Mouse (Mus musculus): ENCODE measurements around the gene Gm21985.

Gene Gm21985

GRCm38 (mm10) chr2:112332051-112332898 lies 66.2 kb downstream of the Gm21985 start:
- DNase-seq (ENCODE audit: low spot score in 2 of 2) = no peak

DNA sequence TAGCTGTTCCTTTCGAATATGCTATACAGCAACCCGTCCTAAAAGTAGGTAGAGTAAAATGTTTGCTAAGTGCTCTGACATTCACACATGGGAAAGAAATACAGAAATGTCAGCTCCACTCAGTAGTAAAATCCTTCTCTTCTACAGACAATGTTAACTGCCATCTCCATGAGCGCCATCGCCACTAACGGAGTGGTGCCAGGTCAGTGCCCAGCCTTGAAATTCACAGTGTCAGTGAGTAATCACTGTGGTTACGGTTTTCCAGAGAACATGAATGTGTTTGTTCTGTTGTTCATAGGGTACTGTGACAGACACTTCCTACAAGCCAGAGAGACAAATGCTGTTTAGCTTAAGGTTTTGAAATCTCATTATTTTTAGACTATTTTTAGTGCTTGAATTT lies 71.1 kb downstream of the Gm21985 start:
- no peak for DNase-seq (ENCODE audit: low spot score in 2 of 2)

GRCm38 (mm10) chr2:112339736-112340135 lies 73.6 kb downstream of the Gm21985 start:
- peak in 1 of 2 experiments; percentile 6 for DNase-seq (ENCODE audit: low spot score in 2 of 2)

GRCm38 (mm10) chr2:112341117-112341516 lies 75.0 kb downstream of the Gm21985 start:
- no peak for DNase-seq (ENCODE audit: low spot score in 2 of 2)

- no peak for DNase-seq (ENCODE audit: low spot score in 2 of 2)
Measured at GRCm38 (mm10) chr2:112348246-112348645, 82.1 kb downstream of the Gm21985 start.

DNA sequence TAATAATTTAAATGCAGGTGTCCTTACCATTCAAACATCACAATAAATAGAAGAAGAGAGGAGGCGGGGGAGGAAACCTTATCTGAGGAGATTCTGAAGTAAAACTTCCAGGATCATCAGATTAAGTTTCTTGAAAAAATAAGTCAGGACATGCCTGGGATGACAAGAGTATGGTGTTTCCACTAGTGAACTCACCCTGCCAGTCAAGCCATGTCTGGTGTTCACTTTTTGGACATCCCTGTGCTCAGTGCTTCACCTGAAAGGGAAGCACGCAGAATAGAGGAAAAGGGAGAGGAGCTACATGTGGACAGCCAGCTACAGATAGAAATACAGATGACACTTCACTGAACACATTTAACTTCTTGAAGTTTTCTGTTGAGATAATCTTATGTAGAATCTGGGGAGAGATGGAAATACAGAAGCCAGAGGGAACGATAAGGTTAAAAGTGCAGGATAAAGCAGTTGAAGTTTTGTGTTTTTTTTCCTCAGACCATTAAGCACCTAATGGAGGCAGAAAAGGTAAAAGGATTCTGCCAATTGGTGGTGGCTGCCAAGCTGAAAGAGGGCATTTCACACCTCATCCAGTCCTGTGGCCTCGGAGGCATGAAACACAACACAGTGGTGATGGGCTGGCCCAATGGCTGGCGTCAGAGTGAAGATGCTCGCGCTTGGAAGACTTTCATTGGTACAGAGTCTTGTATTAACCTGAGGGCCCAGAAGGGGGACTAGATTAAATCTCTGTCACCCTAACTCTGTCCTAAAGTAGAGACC lies 87.8 kb downstream of the Gm21985 start:
- DNase-seq (ENCODE audit: low spot score in 2 of 2) = no peak

- DNase-seq (ENCODE audit: low spot score in 2 of 2) = no peak
Measured at GRCm38 (mm10) chr2:112359611-112360010, 93.5 kb downstream of the Gm21985 start.

DNA sequence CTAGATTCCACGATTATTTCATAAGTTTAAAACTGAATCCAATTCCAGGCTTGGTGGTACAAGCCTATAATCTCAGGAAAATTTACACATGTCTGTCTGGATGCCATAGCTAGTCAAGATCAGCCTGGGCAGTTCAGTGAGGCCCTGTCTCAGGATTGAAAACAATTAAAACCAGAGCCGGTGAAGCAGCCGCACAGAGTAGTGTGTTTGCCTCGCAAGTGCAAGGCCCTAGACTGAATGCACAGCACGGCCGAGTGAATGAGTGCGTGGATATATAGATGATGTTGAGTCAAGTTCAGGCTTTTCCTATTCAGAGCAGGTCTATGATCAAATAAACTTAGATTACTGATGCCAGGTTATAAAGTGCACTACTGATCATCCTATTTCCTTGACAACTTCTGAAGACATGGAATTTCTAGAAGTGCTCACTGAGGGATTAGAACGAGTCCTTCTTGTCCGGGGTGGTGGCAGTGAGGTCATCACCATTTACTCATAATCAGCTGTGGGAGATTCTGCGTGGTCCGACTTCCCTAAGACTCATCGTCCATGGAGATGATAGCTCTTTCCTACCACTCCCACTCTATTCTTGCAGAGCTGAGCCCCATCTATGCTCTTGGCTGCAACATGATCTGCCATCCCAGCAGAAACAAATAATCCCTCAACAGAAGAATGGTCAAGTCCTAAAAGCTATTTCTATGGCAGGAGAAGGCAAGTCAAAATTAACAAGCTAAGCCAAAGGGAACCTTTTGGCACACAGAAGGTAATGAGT lies 94.1 kb downstream of the Gm21985 start:
- no peak for DNase-seq (ENCODE audit: low spot score in 2 of 2)

DNA sequence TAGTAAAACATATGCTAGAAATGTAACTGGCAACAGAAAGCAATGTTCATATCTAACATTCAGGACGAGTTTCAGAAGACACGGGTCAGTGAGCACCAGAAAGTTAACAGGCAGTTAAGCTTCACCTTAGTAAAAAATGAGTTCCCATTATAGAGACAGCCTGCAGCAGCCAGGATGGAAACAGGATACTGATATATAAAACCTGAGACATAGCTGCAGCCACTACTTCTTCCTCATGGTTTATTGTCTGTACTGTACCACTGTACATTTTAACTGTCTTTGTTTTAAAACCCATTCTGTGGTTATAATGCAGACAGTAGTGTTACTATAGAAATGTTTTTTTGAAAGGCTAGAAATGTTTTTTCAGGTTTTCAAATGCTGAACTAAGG lies 94.7 kb downstream of the Gm21985 start:
- DNase-seq (ENCODE audit: low spot score in 2 of 2) = no peak

- no peak for DNase-seq (ENCODE audit: low spot score in 2 of 2)
Measured at GRCm38 (mm10) chr2:112367222-112367621, 101.1 kb downstream of the Gm21985 start.

- peak; percentile 75 to 84 for DNase-seq (ENCODE audit: low spot score in 2 of 2)
Measured at GRCm38 (mm10) chr2:112367726-112368673, 101.9 kb downstream of the Gm21985 start, which contains the start of gene Emc4. Gene Emc4 (minus strand): TSS chr2:112368027.

GRCm38 (mm10) chr2:112369941-112370340 lies 103.8 kb downstream of the Gm21985 start:
- DNase-seq (ENCODE audit: low spot score in 2 of 2) = no peak

GRCm38 (mm10) chr2:112373141-112373540 lies 107.0 kb downstream of the Gm21985 start:
- no peak for DNase-seq (ENCODE audit: low spot score in 2 of 2)

- DNase-seq (ENCODE audit: low spot score in 2 of 2) = no peak
Measured at GRCm38 (mm10) chr2:112374610-112375009, 108.5 kb downstream of the Gm21985 start.

GRCm38 (mm10) chr2:112378973-112379898 lies 113.1 kb downstream of the Gm21985 start, which contains the start of gene Katnbl1:
Gene Katnbl1 (plus strand): TSS chr2:112379211.
- DNase-seq (ENCODE audit: low spot score in 2 of 2) = peak; percentile 89 to 97

- no peak for DNase-seq (ENCODE audit: low spot score in 2 of 2)
Measured at GRCm38 (mm10) chr2:112380131-112380530, 114.0 kb downstream of the Gm21985 start.

- DNase-seq (ENCODE audit: low spot score in 2 of 2) = no peak
Measured at GRCm38 (mm10) chr2:112381219-112381618, 115.1 kb downstream of the Gm21985 start.

- DNase-seq (ENCODE audit: low spot score in 2 of 2) = no peak
Measured at GRCm38 (mm10) chr2:112390843-112391242, 124.7 kb downstream of the Gm21985 start.

DNA sequence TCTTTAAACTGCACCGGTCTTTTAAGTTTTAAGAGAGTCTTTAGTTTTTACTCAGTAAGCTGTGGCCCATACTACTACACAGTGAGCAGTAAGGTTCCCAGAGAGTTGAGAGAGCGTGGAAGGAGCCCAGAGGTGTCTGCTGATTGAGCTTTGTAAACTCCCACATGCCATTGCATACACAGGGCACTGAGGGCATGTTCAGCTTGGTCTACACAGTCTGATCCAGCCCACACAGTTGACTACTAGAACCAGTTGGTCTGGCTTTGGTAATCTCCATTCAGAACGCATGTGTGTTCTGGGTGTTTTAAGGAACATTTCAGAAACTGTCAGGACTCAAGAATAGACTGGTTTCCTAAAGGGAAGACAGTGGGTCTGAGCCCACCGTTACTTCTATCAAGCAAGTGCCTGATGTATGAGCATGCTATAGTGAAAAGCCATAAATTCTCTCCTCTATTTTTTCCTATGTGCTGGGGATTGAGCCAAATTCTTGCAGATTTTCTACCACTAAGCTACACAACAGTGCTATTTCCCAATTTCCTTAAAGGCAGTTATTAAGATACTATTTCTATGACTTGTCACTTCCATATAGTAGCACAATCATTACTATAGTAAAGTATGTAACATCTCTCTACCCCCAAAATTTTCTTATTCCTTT lies 125.4 kb downstream of the Gm21985 start:
- DNase-seq (ENCODE audit: low spot score in 2 of 2) = no peak
